Mouse (Mus musculus) splenic B cell, adult 2 months (primary cell): ENCODE results near the gene 4933406M09Rik.

Experiments used
- DNase-seq: peaks from one replicate; pipeline ENCODE4 v3.0.0-alpha.2; 2011; ENCODE audit warnings: low read depth, low spot score
- H3K27me3 ChIP-seq: 2 replicates; pipeline ENCODE4 v1.6.1; 2012; ENCODE audit warnings: mild to moderate bottlenecking, low read length, moderate library complexity, mixed read lengths; ENCODE audit not compliant: control insufficient read depth, poor library complexity, insufficient read depth, severe bottlenecking
- H3K36me3 ChIP-seq: 2 replicates; pipeline ENCODE4 v1.6.1; 2012; ENCODE audit warnings: mild to moderate bottlenecking, low read length, moderate library complexity, mixed read lengths; ENCODE audit not compliant: control insufficient read depth, poor library complexity, insufficient read depth, severe bottlenecking

The 4933406M09Rik gene

DNA sequence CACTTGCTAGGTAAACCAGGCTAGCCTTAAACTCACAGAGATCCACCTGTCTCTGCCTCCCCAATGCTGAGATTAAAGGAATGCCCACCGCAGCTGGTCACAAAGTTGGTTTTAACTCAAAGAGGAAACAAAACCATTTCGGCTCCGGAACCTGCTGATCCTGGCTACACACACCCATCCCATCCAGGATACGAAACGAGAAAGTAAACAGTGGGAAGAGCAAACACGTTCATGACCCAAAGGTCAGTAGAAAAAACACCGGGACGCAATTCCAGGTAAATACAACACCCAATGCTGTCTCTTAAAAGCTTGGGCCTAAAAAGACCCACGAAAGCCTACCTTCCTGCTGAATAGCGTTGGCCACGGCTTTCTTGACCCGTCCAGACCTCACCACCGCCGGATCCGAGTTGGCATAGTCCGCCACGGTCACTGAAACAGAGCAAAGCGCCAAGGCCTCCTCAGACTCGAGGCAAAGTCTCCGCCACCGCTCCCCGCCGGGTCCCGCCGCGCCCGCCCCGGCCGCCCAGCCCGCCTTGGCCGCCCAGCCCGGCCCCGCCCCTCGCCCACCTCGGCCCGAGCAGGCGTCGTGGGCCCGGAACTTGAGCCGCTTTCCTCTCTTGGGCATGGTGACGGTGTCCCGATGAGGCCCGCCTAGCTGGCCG, 24.4 kb upstream of the 4933406M09Rik start:
- H3K36me3 ChIP-seq = peaks cover 3% of the 10 kb centered on the region
- no peaks in the 10 kb centered on the region for H3K27me3 ChIP-seq
- DNase-seq = no peak

DNA sequence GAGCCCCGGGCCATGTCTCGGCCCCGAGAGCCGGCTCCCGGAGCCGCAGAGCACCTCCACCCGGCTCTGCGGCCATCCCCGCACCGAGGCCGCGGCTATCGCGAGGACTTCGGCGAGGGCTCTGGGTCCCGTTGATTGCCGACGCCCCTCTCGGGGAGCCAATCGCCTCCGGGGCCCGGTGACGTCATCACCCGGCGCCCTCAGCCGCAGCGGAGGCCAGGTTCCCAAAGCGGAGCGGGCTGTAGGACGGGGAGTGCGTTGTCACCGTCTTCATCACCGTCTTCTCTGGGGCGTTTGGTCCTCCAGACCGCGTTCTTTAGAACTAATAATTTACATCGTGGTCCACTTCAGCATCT, 23.9 kb upstream of the 4933406M09Rik start, which contains the start of gene Tmem183a:
Gene Tmem183a, minus strand, starts transcription at position 123 of the 356 bp plus-strand sequence.
- Histone ChIP-seq H3K27me3 (no peaks in the 10 kb centered on the region), H3K36me3 (peaks cover 2% of the 10 kb centered on the region)
- DNase-seq = peak; percentile 96

DNA sequence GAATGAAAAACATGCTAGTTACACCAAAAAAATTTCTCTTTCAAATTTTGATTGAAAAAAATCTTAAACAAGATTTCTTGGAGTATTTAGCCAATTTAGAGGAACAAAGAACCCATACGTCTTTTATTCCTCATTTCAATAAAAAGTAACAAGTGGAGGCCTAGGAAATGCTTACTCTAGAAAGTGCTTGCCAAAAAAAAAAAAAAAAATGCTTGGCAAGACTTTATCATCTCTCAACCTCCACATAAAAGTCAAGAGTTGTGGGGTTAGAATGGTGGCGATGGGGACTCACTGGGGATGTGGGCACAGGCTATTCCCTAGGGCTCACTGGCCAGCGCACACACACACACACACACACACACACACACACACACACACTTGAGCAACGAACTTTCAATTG, 22.5 kb upstream of the 4933406M09Rik start:
- Histone ChIP-seq H3K36me3 (peaks cover 2% of the 10 kb centered on the region), H3K27me3 (no peaks in the 10 kb centered on the region)
- no peak for DNase-seq

DNA sequence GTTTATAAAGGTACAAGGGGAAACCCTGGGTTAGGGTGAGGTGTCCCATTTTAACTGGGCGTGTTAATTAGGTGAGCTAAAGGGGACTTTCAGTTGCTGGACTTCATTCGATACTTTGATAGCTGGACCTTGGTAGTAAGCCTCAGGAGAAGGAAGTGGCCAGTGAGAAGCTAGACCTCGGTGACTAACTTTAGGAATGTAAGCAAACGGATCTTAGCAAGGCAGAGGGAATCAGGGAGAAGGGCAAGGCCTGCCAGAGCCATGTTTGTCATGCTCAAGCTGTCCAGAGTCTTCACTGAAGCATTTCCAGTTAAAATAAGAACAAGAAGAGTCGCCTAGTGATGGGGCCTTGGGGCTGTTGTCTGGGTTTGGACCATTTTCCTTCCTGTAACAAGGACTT, 20.2 kb upstream of the 4933406M09Rik start:
- Histone ChIP-seq H3K27me3 (no peaks in the 10 kb centered on the region), H3K36me3 (no peaks in the 10 kb centered on the region)
- DNase-seq = no peak

DNA sequence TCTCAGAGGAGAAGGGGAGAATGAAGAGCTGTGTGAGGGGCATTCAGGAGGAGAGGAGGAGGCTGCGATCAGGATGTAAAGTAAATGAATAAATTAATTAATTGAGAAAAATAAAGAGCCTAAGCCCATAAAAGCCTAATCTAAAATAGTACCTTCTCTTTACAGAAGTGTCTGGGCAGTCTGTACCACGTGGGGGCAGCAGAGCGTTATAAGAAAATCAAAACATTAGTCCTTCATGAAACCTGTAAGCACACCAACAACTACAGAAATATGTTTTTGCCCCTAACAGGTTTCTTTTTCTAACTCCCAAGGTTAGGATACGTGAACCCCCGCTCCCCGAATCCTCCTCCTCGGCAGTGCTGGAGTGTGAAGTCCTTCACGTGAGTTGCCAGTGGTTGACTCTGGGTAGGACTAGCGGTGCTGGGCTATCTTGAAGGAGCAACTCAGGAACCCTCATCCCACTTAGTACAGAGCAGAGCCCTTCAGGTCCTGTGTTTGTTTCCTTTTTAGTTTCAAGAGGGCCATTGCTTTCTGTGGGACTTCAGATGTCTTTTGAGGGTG, 16.9 kb upstream of the 4933406M09Rik start:
- peak; percentile 66 for DNase-seq
- Histone ChIP-seq H3K27me3 (no peaks in the 10 kb centered on the region), H3K36me3 (no peaks in the 10 kb centered on the region)

DNA sequence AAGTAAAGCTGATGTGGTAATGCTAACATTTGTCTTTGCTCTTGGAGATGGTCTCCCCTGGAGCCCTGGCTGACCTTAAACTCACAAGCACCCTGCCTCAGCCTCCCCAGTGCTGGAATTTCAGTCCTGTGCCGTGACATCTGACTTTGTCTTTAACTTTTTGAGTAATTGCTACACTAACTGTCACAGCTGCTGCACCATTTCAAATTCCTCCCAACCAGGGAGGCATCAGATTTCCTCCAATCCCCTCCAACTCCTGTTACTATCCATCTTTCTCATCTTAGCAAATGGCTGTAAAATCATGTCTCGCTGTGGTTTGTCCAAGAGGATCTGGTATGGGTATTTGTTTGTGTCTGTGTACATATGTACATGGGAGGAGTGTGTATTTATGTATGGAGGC, 11.6 kb upstream of the 4933406M09Rik start:
- no peaks in the 10 kb centered on the region for H3K36me3 ChIP-seq
- H3K27me3 ChIP-seq = no peaks in the 10 kb centered on the region
- no peak for DNase-seq

DNA sequence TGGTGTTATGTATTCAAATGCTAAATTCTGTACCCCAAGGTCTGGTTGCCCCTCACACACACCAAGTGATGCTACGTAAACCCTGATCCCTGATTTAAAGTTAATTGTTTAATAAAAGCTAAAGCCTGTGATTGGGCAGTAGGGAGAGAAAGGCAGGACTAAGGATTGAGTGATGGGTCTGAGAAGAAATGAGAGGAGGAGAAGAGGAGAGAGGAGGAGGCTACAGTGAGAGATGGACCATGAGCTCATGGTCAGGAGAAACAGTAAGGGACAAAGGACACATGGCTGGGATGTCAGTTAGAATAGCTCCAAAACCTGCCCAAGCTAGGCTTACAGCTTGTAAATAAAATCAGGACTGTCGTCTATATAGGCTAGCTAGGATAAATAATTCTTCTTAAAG, 4.7 kb upstream of the 4933406M09Rik start:
- Histone ChIP-seq H3K27me3 (no peaks in the 10 kb centered on the region), H3K36me3 (no peaks in the 10 kb centered on the region)
- no peak for DNase-seq

DNA sequence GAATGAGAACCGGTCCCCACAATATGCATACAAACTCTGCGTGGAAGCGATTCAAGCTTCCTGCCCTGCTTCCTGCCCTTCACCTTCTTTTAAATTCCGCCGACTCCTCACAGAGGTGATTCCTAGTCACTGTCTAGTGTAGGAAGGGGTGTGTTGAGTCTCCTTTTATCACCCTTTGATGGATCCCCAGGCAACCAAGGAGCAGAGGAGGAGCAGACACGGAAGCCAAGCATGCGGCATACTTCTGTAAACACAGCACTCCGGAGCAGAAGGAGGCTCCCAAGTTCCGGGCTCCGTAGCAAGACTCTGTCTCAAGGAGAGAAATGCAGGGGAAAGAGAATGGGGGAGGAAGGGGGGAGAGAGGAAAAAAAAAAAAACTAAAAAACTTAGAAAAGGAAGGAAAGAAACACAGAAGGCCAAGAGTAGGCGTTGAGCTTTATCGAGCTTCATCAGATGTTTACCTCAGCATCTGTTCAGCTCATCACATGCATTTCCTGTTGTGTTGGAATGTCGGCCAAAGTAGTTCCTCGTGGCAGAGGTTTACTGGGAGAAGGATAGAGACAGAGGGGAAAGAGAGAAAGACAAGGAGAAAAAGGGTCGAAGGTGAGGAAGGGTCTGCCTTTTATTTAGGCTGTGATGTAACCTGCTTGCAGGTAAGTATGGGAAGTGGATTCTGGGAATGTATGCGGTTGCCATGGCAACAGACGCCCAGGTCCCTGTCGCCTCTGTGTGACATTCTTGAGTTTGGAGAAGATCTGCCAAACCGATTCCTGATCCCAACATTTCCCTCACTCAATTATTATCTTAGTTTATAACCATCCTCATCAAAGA, 3.7 kb upstream of the 4933406M09Rik start:
- no peak for DNase-seq
- Histone ChIP-seq H3K36me3 (no peaks in the 10 kb centered on the region), H3K27me3 (no peaks in the 10 kb centered on the region)

DNA sequence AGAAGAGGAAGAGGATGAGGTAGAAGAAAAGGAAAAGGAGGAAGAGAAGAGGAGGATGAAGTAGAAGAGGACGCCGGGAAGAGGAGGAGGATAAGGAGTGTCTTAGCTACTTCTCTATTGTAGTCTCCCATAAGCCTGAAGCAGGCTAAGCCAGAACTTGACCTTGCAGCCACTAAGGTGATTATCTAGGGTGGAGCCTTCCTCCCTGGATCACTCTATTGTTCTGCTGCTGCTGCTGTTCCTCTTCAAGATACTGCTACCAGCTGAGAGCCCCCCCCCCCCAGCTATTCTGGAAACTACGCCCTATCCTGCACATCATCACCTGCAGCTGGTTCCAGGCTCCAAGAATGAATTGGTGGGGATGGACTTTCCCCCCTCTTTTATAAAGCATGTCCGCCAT, 1.2 kb upstream of the 4933406M09Rik start:
- no peaks in the 10 kb centered on the region for H3K27me3 ChIP-seq
- DNase-seq = no peak
- H3K36me3 ChIP-seq = no peaks in the 10 kb centered on the region

DNA sequence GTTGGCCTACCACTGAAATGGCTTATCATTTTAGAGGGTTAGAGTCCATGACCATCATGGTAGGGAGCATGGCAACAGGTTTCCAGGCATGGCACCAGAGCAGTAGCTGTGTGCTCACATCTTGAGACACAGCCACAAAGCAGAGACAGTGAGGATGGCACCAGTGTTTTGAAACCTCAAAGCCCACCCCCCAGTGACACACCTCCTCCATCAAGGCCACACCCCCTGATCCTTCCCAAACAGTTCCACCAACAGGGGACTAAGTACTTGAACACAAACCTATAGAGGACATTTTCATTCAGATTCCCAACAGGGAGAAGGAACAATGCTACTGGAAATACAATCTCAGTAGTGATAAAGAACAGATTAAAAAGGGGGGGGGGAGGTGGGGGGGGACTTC, 564 bp upstream of the 4933406M09Rik start:
- Histone ChIP-seq H3K36me3 (no peaks in the 10 kb centered on the region), H3K27me3 (no peaks in the 10 kb centered on the region)
- no peak for DNase-seq

DNA sequence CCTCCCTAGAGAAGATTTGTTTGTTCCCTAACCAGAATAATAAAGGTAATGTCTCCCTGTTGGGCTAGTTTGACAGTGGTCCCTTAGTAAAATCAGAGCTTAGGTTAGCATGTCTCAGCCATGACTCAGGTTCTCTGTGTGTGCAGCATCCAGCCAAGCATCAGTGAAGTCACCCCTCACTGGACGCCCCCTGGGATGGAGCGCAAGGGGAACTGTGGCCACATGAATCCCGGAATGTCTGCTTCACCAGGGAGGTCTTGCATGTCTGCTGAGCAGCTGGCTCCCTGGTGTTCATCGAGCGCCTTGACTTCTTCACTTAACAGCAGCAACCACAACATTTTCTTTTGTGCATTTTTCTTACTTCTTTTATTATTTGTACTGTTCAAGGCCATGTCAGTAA, 8.1 kb downstream of the 4933406M09Rik start:
- H3K27me3 ChIP-seq = no peaks in the 10 kb centered on the region
- H3K36me3 ChIP-seq = no peaks in the 10 kb centered on the region
- no peak for DNase-seq

DNA sequence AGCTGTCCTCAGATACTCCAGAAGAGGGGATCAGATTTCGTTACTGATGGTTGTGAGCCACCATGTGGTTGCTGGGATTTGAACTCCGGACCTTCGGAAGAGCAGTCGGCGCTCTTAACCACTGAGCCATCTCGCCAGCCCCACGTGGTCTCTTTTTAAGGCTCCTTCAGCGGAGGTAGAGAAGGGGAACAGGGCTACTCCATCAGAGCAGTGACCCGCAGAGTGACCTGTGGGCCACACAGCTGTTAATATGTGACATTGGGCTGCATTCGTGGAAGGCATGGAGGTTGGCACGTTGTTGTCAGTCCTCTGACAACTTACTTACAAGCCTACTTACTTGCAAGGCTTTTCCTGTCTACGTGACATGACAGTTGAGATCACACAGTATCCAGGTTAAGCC, 12.5 kb downstream of the 4933406M09Rik start:
- Histone ChIP-seq H3K27me3 (no peaks in the 10 kb centered on the region), H3K36me3 (no peaks in the 10 kb centered on the region)
- no peak for DNase-seq

DNA sequence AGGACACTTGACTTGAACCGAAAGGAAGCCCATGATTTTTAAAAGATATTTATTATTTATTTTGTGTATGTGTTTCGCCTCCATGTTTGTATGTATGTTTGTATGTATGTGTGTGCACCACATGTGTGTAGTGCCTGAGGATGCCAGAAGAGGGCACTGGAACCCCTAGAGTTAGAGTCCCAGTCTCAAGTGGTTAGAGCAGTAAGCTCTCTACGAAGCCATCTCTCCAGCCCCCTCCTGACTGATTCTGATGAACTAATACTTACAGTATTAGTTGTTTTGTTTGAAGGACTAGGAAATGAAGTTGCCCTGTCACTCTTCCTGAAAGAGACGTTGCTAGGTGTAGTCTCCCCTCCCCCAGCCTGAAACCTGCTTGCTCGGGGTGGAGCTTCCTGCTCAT, 14.0 kb downstream of the 4933406M09Rik start:
- Histone ChIP-seq H3K27me3 (no peaks in the 10 kb centered on the region), H3K36me3 (no peaks in the 10 kb centered on the region)
- no peak for DNase-seq

DNA sequence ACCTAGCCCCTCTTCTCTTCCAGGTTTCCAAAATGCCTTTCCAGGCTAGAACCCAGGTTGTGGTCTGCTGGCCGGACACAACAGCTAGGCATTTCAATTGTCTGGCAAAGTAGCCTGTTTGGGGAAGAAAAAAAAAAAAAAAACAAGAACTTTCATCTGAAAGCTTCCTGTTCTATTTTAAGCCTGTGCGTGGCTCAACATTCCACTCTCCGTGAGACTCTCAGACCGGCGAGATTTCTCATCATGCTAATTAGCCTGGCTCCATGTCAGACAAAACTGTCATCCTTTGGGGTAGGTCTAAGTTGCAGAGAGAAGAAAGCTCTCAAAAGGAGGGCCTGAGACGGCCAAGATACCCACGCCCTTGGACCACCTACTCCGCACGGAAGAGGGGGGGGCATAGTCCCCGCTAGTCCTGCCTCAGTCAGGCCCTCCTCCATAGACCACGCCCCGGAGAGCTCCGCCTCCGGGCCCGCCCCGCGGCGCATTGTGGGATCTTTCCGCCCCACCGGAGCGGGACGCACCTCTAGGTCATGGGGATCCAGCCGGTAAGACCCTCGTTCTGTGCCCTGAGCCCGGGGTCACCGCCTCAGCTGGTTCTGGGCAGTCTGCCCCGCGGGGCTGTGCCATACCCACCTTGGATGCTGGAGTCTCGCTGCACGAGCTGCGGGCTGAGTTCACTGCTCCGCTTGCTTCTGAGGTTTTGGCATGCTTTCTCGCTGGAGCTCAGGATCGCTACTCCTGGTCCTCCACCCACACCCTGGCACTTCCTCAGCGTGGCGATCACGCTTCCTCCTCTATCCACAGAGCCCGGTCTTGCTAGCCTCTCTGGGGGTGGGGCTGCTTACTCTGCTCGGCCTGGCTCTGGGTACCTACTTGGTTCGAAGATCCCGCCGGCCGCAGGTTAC, 20.0 kb downstream of the 4933406M09Rik start, which contains the start of gene Cyb5r1:
Gene Cyb5r1, plus strand, starts transcription at position 51 of the 905 bp plus-strand sequence.
- Histone ChIP-seq H3K36me3 (no peaks in the 10 kb centered on the region), H3K27me3 (no peaks in the 10 kb centered on the region)
- DNase-seq = peak; percentile 74
